Mouse (Mus musculus) ovary, adult 18-20 months (tissue): ENCODE results near the gene Itih5.

Experiments
- DNase-seq: peaks from one replicate; pipeline ENCODE4 v3.0.0; 2022; ENCODE audit warnings: low spot score, mixed read lengths

Gene Itih5

GRCm38 (mm10) chr2:10168016-10168415 is 14.6 kb downstream of the Itih5 start:
- no peak for DNase-seq

- DNase-seq = no peak
Observed at GRCm38 (mm10) chr2:10169991-10170390, 16.6 kb downstream of the Itih5 start.

- peak; percentile 43 for DNase-seq
Observed at GRCm38 (mm10) chr2:10193553-10193952, 40.2 kb downstream of the Itih5 start.

- DNase-seq = no peak
Observed at GRCm38 (mm10) chr2:10195162-10195561, 41.8 kb downstream of the Itih5 start.

- DNase-seq = no peak
Observed at GRCm38 (mm10) chr2:10199326-10199725, 46.0 kb downstream of the Itih5 start.

GRCm38 (mm10) chr2:10200736-10201285 is 47.4 kb downstream of the Itih5 start:
- no peak for DNase-seq

GRCm38 (mm10) chr2:10204301-10204700 is 50.9 kb downstream of the Itih5 start:
- no peak for DNase-seq

- DNase-seq = no peak
Observed at GRCm38 (mm10) chr2:10213468-10213867, 60.1 kb downstream of the Itih5 start.

GRCm38 (mm10) chr2:10215876-10216565 is 62.6 kb downstream of the Itih5 start:
- no peak for DNase-seq

- peak; percentile 31 for DNase-seq
Observed at GRCm38 (mm10) chr2:10216566-10217247, 63.3 kb downstream of the Itih5 start.

GRCm38 (mm10) chr2:10221862-10222261 is 68.5 kb downstream of the Itih5 start:
- no peak for DNase-seq

GRCm38 (mm10) chr2:10226907-10227306 is 73.5 kb downstream of the Itih5 start:
- DNase-seq = no peak

- DNase-seq = no peak
Observed at GRCm38 (mm10) chr2:10231971-10232370, 78.6 kb downstream of the Itih5 start.

GRCm38 (mm10) chr2:10236554-10236953 is 83.2 kb downstream of the Itih5 start:
- no peak for DNase-seq

GRCm38 (mm10) chr2:10242970-10243369 is 89.6 kb downstream of the Itih5 start:
- peak; percentile 54 for DNase-seq

- peak; percentile 12 for DNase-seq
Observed at GRCm38 (mm10) chr2:10250441-10250840, 97.1 kb downstream of the Itih5 start.

- DNase-seq = no peak
Observed at GRCm38 (mm10) chr2:10250926-10251325, 97.6 kb downstream of the Itih5 start.

GRCm38 (mm10) chr2:10251466-10251865 is 98.1 kb downstream of the Itih5 start:
- no peak for DNase-seq

GRCm38 (mm10) chr2:10252016-10252415 is 98.6 kb downstream of the Itih5 start:
- no peak for DNase-seq

- no peak for DNase-seq
Observed at GRCm38 (mm10) chr2:10253351-10253750, 100.0 kb downstream of the Itih5 start.

GRCm38 (mm10) chr2:10256949-10257348 is 103.6 kb downstream of the Itih5 start:
- no peak for DNase-seq

GRCm38 (mm10) chr2:10258312-10258711 is 104.9 kb downstream of the Itih5 start:
- no peak for DNase-seq

GRCm38 (mm10) chr2:10260109-10260508 is 106.7 kb downstream of the Itih5 start:
- DNase-seq = no peak
